Mouse (Mus musculus): Measurements from ENCODE around the gene Polr2b.

- TF ChIP-seq CTCF (conservative IDR thresholded peaks at IDR 0.05; ENCODE audit: insufficient read depth, insufficient read length, low read depth, low read length) (no peak), POLR2A (IDR thresholded peaks at IDR 0.05; ENCODE audit: low read depth, low read length) (no peak)
Observed at GRCm38 (mm10) chr5:77277204-77277603, 32.7 kb upstream of the Polr2b start.

Data from kidney, adult 2 months (tissue).